Mouse (Mus musculus): ENCODE measurements around the gene Entpd3. TPM values are rescaled to one million over a fixed set of nuclear protein-coding genes. Genes with fewer than 3 reads are reported as not detected.
A peak's percentile ranks its signal among the peaks of the same experiment; 100 is the strongest.

Gene Entpd3
- polyA plus RNA-seq, 1 experiment from 2014 or later = 4.5 TPM

DNA sequence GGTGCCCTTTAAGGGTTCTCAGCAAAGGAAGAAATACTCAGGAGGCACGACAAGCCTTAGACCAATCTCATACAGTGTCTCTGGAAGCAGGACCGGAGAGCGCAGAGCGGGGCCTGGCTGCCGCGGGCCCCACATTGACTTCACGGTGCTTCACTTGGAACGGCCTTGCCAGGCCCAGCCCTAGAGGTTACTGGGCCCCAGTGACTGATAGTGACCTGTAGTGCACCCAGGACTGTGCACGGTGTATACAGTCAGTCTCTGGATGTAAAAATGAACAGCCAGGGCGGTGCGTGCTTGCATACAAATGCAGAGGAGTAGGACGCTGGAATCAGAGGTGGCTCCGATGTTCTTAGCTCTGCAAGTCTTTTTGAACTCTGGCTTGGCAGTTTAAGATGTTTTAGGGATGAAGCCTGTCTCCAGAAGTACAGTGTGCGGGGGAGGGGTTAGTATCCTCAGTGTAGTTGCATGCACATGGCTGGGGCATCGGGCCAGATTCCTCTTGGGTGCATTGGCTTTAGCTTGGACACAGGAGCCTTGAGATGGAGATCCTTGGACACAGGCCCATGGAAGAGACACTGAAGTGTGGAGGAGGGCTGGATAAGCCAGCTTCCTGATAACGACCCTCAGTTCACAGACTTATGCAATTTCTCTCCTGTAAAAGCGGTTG lies 62.7 kb downstream of the Entpd3 start:
- Histone ChIP-seq H3K4me3 (ENCODE audit: low read length) (no peak overlapping the region), H3K27me3 (replicated peaks; ENCODE audit: control insufficient read depth, insufficient read depth, low read length) (no peaks in the 10 kb centered on the region), H3K4me2 (ENCODE audit: low read length) (peak overlapping the region; percentile 30), H3K9ac (ENCODE audit: low read depth, low read length) (0 out of 2 replicates have a peak overlapping the region, but pooled peaks have one; percentile 5), H3K9me3 (ENCODE audit: control insufficient read depth, low read length) (peaks cover 1% of the 10 kb centered on the region), H3K4me1 (ENCODE audit: control insufficient read depth, insufficient read depth, low read depth, low read length) (peaks cover 12% of the 10 kb centered on the region), H3K27ac (ENCODE audit: low read depth, low read length) (no peak overlapping the region), H3K36me3 (ENCODE audit: control insufficient read depth, insufficient read depth, low read length) (no peaks in the 10 kb centered on the region)
- 53% methylated on average over 17 of the region's 17 CpGs for WGBS
- ATAC-seq = peak; percentile 62

DNA sequence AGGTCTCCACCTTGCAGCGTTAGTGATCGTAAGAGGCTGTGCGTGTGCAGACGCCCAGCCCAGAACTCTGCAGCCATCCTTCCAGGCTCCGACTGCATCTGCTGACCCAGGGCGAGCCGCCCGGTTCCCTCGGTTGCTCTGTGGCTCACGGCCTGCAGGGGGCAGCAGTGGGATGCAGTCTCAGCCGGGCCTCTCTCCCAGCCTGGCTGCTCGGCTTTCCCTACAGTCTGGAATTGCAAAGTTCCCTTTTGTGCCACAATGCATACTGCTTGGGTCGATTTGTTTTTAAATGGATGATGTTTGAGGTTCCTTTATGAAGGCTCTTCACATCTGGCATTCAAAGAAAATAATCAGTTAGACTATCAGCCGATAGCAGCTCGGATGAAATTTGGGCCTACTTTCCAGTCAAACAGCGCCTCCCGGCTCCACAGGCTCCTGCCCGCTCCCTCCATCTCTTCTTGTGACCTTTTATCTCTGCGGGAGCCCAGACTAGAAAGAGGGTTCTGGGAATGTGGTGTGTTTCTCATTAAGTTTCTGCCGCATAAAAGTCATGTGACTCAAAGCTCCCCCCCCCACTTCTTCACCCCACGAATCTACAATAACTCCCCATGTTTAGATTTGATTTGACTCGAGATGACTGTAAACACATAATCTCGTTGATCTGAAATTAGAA lies 63.4 kb downstream of the Entpd3 start:
- ATAC-seq = peak; percentile 91
- Histone ChIP-seq H3K9me3 (ENCODE audit: control insufficient read depth, low read length) (peaks cover 8% of the 10 kb centered on the region), H3K9ac (ENCODE audit: low read depth, low read length) (peak overlapping the region; percentile 5; the same call in 1 of the 2 replicates), H3K36me3 (ENCODE audit: control insufficient read depth, insufficient read depth, low read length) (no peaks in the 10 kb centered on the region), H3K27me3 (replicated peaks; ENCODE audit: control insufficient read depth, insufficient read depth, low read length) (no peaks in the 10 kb centered on the region), H3K4me3 (ENCODE audit: low read length) (no peak overlapping the region), H3K4me2 (ENCODE audit: low read length) (peak overlapping the region; percentile 35), H3K4me1 (ENCODE audit: control insufficient read depth, insufficient read depth, low read depth, low read length) (peaks cover 12% of the 10 kb centered on the region), H3K27ac (ENCODE audit: low read depth, low read length) (no peak overlapping the region)
- 2% methylated on average over 23 of the region's 23 CpGs for WGBS

DNA sequence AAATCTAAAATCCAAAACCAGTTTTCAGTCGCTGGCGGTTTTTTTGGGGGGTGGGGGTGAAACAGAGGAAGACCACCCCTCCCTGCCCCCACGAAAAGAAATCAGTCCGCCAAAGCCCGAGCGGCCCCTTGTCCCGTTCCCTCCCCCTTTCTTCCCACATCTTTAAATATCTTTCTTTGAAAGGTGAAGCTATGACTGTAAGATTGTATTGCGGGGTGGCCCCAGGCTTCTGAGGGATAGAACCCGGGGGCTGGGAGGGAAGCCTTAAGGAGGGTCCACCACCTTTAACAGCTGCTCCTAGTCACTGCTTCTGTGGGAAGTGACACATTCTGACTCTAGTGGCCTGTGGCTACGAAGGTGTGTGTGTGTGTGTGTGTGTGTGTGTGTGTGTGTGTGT lies 63.9 kb downstream of the Entpd3 start:
- Histone ChIP-seq H3K9me3 (ENCODE audit: control insufficient read depth, low read length) (peaks cover 9% of the 10 kb centered on the region), H3K4me1 (ENCODE audit: control insufficient read depth, insufficient read depth, low read depth, low read length) (peaks cover 12% of the 10 kb centered on the region), H3K4me3 (ENCODE audit: low read length) (no peak overlapping the region), H3K27me3 (replicated peaks; ENCODE audit: control insufficient read depth, insufficient read depth, low read length) (no peaks in the 10 kb centered on the region), H3K4me2 (ENCODE audit: low read length) (peak overlapping the region; percentile 35), H3K9ac (ENCODE audit: low read depth, low read length) (peak overlapping the region; percentile 28; the same call in 1 of the 2 replicates), H3K27ac (ENCODE audit: low read depth, low read length) (no peak overlapping the region), H3K36me3 (ENCODE audit: control insufficient read depth, insufficient read depth, low read length) (no peaks in the 10 kb centered on the region)
- 13% methylated on average over 10 of the region's 10 CpGs for WGBS
- no peak for ATAC-seq

DNA sequence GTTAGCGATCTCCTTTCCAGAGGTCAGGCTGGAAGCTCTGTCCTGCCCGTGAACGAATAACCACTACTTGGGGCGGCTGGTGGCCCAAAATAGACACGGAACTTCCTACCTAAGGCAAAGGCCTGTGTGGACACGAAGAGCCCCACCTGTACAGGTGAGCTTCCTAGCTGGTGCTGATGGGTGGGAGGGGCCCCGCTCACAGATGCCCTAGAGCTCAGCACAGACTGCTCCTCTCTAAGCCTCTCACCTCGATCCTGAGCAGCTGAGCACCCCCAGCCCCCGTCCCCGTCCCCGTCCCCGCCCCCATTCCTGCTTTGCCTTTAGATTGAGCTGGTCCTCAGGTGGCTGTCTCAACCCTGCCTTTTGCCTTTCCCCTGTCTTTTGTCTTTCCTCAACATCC lies 64.3 kb downstream of the Entpd3 start:
- H3K4me3 ChIP-seq (ENCODE audit: low read length) = no peak overlapping the region
- H3K27me3 ChIP-seq (replicated peaks; ENCODE audit: control insufficient read depth, insufficient read depth, low read length) = no peaks in the 10 kb centered on the region
- H3K36me3 ChIP-seq (ENCODE audit: control insufficient read depth, insufficient read depth, low read length) = no peaks in the 10 kb centered on the region
- no peak overlapping the region for H3K4me2 ChIP-seq (ENCODE audit: low read length)
- peaks cover 9% of the 10 kb centered on the region for H3K9me3 ChIP-seq (ENCODE audit: control insufficient read depth, low read length)
- H3K27ac ChIP-seq (ENCODE audit: low read depth, low read length) = no peak overlapping the region
- peaks cover 12% of the 10 kb centered on the region for H3K4me1 ChIP-seq (ENCODE audit: control insufficient read depth, insufficient read depth, low read depth, low read length)
- no peak overlapping the region for H3K9ac ChIP-seq (ENCODE audit: low read depth, low read length)
- no peak; the same call in 1 of the 2 replicates for ATAC-seq
- 46% methylated on average over 11 of the region's 12 CpGs for WGBS

DNA sequence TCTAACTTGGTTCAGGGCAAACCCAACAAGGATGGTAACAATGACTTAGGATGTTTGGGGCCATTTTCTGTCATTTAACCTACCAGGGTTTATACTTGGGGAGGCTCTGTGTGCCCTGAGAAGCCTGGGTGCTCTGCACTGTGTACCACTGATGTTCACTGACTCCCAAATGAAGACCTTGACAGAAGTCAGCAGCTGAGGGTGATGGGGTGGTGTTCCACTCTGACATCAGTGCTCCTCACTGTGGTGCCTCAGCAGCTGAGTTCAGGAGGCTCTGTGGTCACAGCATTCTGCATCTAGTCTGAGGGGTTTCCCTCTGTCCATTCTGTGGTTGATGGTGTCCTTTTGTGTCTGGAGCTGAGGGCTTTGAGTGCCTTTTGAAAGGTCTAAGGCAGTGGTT lies 71.4 kb downstream of the Entpd3 start:
- Histone ChIP-seq H3K9ac (ENCODE audit: low read depth, low read length) (no peak overlapping the region), H3K27ac (ENCODE audit: low read depth, low read length) (no peak overlapping the region), H3K4me1 (ENCODE audit: control insufficient read depth, insufficient read depth, low read depth, low read length) (no peaks in the 10 kb centered on the region), H3K36me3 (ENCODE audit: control insufficient read depth, insufficient read depth, low read length) (no peaks in the 10 kb centered on the region), H3K4me2 (ENCODE audit: low read length) (no peak overlapping the region), H3K27me3 (replicated peaks; ENCODE audit: control insufficient read depth, insufficient read depth, low read length) (no peaks in the 10 kb centered on the region), H3K9me3 (ENCODE audit: control insufficient read depth, low read length) (peaks cover 9% of the 10 kb centered on the region), H3K4me3 (ENCODE audit: low read length) (no peak overlapping the region)
- ATAC-seq = no peak

DNA sequence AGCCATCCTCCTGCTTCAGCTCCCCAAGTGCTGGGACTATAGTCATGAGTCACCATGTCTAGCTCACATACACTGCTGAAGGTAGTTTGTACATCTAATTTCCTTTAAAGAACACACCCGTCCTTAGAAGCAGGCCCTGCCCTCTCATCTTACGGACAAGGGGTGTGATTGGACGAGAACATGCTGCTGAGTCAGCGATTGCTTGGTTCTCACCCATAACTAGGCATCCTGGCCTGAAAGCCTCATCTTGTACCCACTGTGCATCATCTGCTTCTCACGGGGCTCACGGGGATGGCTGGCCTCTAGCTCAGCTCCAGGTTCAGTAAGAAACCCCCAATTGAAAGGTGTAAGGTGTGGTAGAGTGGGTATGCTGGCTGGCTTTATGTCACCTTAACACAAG lies 74.4 kb downstream of the Entpd3 start:
- no peak overlapping the region for H3K27ac ChIP-seq (ENCODE audit: low read depth, low read length)
- WGBS = 95% methylated on average over 6 of the region's 6 CpGs
- no peak for ATAC-seq

More for the DNA sequence above, 74.4 kb downstream of the Entpd3 start:
- Histone ChIP-seq H3K4me2 (ENCODE audit: low read length) (no peak overlapping the region), H3K4me1 (ENCODE audit: control insufficient read depth, insufficient read depth, low read depth, low read length) (peaks cover 2% of the 10 kb centered on the region), H3K27me3 (replicated peaks; ENCODE audit: control insufficient read depth, insufficient read depth, low read length) (no peaks in the 10 kb centered on the region), H3K4me3 (ENCODE audit: low read length) (no peak overlapping the region), H3K9me3 (ENCODE audit: control insufficient read depth, low read length) (no peaks in the 10 kb centered on the region), H3K9ac (ENCODE audit: low read depth, low read length) (no peak overlapping the region), H3K36me3 (ENCODE audit: control insufficient read depth, insufficient read depth, low read length) (no peaks in the 10 kb centered on the region)

Other genes with a start within 250 kb of the Entpd3 start
- gene Myrip, start 238.3 kb upstream of the Entpd3 start, polyA plus RNA-seq (2015; fragmentation: Nextera tagmentation; extraction: Ambion mirVana) = 7.3 and 8.1 TPM in 2 replicates
- 292 and 300 TPM in 2 replicates for gene Eif1b, start 47.6 kb upstream of the Entpd3 start, polyA plus RNA-seq (2015; fragmentation: Nextera tagmentation; extraction: Ambion mirVana)
- gene Rpl14, start 31.6 kb downstream of the Entpd3 start, polyA plus RNA-seq (2015; fragmentation: Nextera tagmentation; extraction: Ambion mirVana) = 360 and 404 TPM in 2 replicates

Measured in hindbrain, embryonic 16.5 days (tissue).